Mouse (Mus musculus) liver, adult 2 months (tissue): ENCODE results near the gene Cwc25.

Experiments used
- CTCF ChIP-seq: fragments of 200-500 bp; IDR thresholded peaks from 2 replicates; pipeline ENCODE4 v1.5.1; 2011; ENCODE audit warnings: low read depth, low read length, control low read depth
- POLR2A ChIP-seq: fragments of 200-500 bp; IDR thresholded peaks from 2 replicates; pipeline ENCODE4 v1.6.1; 2011; ENCODE audit warnings: low read length, control low read depth; ENCODE audit not compliant: insufficient read depth; ENCODE audit errors: extremely low read depth

DNA sequence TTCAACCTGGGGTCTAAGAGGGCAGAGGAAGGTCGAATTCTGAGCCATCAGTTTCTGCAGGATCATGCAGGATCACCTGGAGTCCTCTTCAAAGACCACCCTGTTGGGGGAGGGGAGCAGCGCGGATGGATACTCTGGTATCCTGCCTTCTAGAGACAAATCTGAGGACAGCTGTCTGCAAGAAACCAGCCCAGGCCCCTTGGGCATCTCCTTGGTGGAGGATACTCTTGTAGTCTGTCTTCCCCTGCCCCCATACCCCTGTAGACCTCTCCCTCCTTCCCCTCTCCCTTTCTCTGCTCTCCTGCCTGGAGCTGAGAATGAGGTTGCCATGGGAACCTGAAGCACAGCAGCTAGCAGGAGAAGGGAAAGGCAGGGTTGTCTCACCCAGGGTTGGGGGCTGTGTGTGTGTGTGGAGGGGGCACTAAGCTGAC is 46.1 kb upstream of the Cwc25 start:
- TF ChIP-seq POLR2A, result no peak
- no peak for TF ChIP-seq CTCF
